Mouse (Mus musculus) Patski (cell line): Measurements from ENCODE around the gene Tap1. TPM values are rescaled to one million over a fixed set of nuclear protein-coding genes. Genes with fewer than 3 reads are reported as not detected.

ENCODE experiments used
- ATAC-seq: fragments of 100-300 bp; one replicate; pipeline ENCODE4 v1.8.0; 2021
- CTCF ChIA-PET: fragments of 350-600 bp; sonication (Branson Sonifier 250); formaldehyde crosslinking; loops from one replicate; lab custom pipeline; 2022; ENCODE audit warnings: inconsistent platforms; lab: Charles Lee
- POLR2A ChIA-PET: fragments of 350-600 bp; sonication (Branson Sonifier 250); formaldehyde crosslinking; loops from one replicate; lab custom pipeline; 2022; ENCODE audit warnings: antibody characterized with exemption, inconsistent platforms; lab: Charles Lee
- DNase-seq: peaks from one replicate; pipeline ENCODE4 v3.0.0-alpha.2; 2011; ENCODE audit warnings: low read depth, low spot score
- H3K27me3 ChIP-seq: fragments of 371-371 bp; one replicate; pipeline ENCODE4 v1.5.1; 2021
- CTCF ChIP-seq: fragments of 100-300 bp; IDR thresholded peaks from one replicate; pipeline ENCODE4 v1.5.1; 2021
- in situ Hi-C: fragments of 300-500 bp; cut with MboI; formaldehyde crosslinking; loops from 3 replicates; pipeline ENCODE4 v1.11.1; 2018; ENCODE audit warnings: low pct_unique_long_range_greater_than_20kb, mixed read lengths
- polyA plus RNA-seq: library from polyadenylated mRNA; unstranded; gene quantifications from one replicate; pipeline ENCODE4 v1.2.3, GENCODE M21; 2021

Gene Tap1
- polyA plus RNA-seq, 1 experiment from 2014 or later: 7.0 TPM

DNA sequence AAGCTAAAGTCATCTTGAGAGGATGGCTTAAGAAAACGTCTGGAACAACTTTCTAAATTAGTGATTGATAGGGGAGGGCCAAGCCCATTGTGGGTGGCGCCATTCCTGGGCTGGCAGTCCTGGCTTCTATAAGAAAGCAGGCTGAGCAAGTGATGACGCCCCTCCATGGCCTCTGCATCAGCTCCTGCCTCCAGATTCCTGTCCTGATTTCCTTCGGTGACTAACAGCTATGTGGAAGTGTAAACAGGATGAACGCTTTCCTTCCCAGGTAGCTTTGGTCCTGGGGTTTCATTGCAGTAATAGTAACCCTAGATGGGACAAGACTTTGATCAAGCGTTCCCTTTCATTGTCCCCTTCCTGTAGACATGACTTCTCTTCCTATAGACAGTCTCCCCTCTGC, 8.3 kb upstream of the Tap1 start:
- ATAC-seq (no peak), DNase-seq (no peak)
- POLR2A ChIA-PET: no interaction called here
- H3K27me3 ChIP-seq: peaks cover 9% of the 10 kb centered on the region
- no peak for TF ChIP-seq CTCF
- in situ Hi-C loops: loop anchor here (5.0 kb wide), 1 partner anchor 68 kb away; no protein-coding TSS in a partner anchor
- CTCF ChIA-PET: interaction anchor here (1.9 kb wide), 1 partner anchor 9 kb away, joined by 5 read pairs; no protein-coding TSS in a partner anchor

DNA sequence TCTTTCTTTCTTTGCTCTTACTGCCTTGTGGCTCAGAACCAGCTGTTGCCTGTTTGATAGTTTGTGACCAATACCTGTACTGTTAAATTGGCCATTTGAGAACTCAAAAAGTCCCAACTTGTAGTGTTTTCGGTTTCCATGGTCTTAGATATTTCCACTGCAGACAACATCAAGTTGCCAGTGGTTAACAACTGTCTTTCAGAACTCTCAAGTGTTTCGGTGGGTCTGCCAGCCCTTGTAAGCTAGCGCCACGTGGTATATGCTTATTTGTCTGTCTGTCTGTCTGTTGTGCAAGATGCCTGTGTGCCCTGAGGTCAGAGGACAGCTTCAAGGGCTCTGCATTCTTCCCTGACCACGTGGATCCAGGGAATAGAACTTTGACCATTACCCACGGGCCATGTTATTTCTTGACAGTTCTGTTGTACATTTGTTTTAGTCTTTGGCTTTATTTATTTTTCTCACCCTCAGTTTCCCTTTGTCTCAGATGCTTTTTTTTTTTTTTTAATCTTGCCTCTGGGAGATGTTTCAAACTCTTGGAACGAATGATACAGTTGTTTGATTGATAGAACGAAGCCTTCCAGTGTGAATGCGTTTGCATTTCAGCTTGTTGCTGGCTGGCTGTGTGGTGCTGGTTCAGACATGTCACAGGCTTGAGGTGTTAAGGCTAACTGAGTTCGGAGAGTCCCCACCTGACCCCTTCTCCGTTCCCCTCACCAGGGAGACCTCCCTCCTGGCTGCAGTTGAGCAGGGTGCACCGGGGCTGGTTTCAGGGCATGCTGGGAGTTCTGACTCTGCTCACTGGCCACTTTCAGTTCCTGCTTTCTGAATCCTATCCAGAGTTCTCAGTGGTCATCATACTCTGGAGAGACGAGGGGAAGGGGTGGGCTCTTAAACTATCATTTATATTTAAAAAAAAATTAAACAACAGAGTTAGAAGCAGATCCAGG, 7.2 kb upstream of the Tap1 start:
- TF ChIP-seq CTCF: no peak

DNA sequence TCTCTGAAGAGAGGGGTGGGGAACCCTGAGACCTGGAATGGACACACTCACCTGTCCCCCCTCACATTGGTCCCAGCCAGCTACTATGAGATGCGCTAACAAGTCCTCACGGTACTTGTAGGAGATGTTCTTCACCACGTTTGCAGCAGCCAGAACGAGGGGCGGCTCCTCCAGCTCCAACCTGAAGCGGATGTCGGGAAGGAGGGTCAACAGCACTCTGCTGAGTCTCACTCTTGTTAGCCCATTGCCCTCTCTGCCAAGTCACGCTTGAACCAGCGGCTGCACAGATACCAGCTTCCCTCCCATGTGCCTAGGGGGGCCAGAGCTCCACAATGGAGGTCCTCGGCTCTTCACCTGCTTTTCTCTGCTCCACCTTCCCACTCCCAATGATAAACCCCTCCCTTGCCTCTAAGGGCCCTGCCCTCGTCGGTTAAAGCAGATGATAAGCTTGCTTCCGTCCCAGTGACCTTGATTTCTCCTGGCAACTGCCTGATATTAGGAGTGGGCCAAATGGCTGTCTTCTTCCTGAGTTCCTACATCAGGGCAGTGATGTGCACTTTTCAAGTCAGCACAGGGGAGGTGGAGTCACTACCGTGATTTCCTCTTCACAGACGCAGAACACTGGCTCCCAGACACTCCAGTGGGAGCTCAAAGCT, 3.7 kb upstream of the Tap1 start:
- POLR2A ChIA-PET: no interaction called here
- no peak for DNase-seq
- in situ Hi-C loops: no loop called here
- ATAC-seq: no peak
- H3K27me3 ChIP-seq: peaks cover 10% of the 10 kb centered on the region
- CTCF ChIA-PET: interaction anchor here (1.1 to 1.2 kb wide), 2 partner anchors 48 to 51 kb away, joined by 3 read pairs; no protein-coding TSS in a partner anchor
- no peak for TF ChIP-seq CTCF

More for the DNA sequence above, 7.2 kb upstream of the Tap1 start:
- CTCF ChIA-PET: interaction anchor here (1.9 kb wide), 1 partner anchor 10 kb away, joined by 5 read pairs; no protein-coding TSS in a partner anchor
- ATAC-seq (no peak), DNase-seq (no peak)
- peaks cover 6% of the 10 kb centered on the region for H3K27me3 ChIP-seq
- in situ Hi-C loops: loop anchor here (5.0 kb wide), 1 partner anchor 67 kb away; no protein-coding TSS in a partner anchor
- POLR2A ChIA-PET: no interaction called here

DNA sequence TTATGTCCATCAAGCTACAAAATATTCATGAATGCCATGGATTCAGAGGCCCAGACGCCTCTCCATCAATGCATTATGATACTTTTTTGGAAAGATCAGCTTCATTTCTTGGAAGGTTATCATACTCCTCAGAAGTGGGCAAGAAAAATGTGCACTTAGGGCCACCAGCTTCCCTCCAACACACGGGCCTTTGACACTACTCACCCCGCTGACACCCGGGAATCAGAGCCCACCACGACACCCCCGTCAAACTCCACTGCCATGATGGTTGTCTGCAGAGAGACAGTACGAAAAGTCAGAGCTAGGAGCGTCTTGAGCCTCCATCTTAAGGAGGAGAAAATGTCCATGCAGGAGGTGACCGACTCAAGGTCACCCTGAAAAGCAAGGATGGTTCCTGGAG, 1.8 kb upstream of the Tap1 start:
- POLR2A ChIA-PET: no interaction called here
- DNase-seq (no peak), ATAC-seq (no peak)
- TF ChIP-seq CTCF: no peak
- in situ Hi-C loops: no loop called here
- peaks cover 4% of the 10 kb centered on the region for H3K27me3 ChIP-seq
- CTCF ChIA-PET: interaction anchor here (1.2 kb wide), 1 partner anchor 15 kb away, joined by 3 read pairs; no protein-coding TSS in a partner anchor

DNA sequence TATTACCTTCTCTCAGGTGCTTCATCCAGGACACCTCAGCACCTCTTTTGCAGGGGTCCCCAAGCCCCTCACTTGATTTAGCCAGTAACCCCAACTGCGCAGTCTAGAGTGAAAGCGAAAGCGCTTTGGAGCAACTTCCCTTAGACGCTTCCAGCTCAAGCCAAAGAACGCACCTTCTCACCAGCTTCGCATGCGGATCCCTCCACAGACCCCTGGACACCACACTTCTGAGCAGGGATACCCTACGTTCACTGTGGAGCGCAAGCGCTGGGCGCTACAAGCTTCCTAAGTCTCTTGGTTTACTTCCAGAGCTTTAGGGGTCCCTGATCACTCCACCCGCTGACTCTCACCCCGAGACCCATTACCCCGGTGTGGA, 480 bp upstream of the Tap1 start:
- in situ Hi-C loops: no loop called here
- DNase-seq (no peak), ATAC-seq (no peak)
- no peak for TF ChIP-seq CTCF
- peaks cover 4% of the 10 kb centered on the region for H3K27me3 ChIP-seq
- ChIA-PET CTCF (interaction anchor here (1.0 kb wide), 1 partner anchor 18 kb away, joined by 3 read pairs; no protein-coding TSS in a partner anchor), POLR2A (interaction anchor here (0.6 kb wide), 1 partner anchor 18 kb away, joined by 3 read pairs; no protein-coding TSS in a partner anchor)

DNA sequence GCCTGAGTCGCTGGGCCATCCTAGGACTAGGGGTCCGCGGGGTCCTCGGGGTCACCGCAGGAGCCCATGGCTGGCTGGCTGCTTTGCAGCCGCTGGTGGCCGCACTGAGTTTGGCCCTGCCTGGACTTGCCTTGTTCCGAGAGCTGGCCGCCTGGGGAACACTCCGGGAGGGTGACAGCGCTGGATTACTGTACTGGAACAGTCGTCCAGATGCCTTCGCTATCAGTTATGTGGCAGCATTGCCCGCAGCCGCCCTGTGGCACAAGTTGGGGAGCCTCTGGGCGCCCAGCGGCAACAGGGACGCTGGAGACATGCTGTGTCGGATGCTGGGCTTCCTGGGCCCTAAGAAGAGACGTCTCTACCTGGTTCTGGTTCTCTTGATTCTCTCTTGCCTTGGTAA, 657 bp downstream of the Tap1 start:
- in situ Hi-C loops: no loop called here
- no peak for TF ChIP-seq CTCF
- DNase-seq (no peak), ATAC-seq (peak; percentile 17)
- peaks cover 4% of the 10 kb centered on the region for H3K27me3 ChIP-seq
- ChIA-PET POLR2A (no interaction called here), CTCF (no interaction called here)

DNA sequence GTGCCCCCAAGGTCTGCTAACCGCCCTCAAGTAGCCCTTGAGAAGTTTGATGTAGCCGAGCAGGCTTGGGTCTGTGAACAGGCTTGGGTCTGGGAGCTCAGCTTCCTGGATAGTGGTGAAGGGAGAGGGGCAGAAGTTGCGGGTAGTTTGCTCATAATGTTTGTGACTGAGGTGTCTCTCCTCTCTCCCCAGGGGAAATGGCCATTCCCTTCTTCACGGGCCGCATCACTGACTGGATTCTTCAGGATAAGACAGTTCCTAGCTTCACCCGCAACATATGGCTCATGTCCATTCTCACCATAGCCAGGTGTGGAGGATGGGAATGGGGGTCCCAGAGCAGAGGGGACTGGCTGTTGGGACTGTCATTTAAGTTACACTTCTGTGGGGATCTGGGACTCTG, 1.6 kb downstream of the Tap1 start:
- no peak for DNase-seq

DNA sequence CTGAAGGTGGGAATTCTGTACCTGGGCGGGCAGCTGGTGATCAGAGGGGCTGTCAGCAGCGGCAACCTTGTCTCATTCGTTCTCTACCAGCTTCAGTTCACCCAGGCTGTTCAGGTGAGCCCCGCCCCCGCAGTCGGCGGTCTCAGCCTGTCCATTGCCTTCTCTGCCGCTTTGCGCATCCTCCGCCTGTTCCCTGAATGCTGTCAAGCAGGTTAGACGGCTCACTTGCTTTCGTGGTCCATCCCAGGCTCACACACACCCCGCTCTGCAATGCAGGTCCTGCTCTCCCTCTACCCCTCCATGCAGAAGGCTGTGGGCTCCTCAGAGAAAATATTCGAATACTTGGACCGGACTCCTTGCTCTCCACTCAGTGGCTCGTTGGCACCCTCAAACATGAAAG, 5.5 kb downstream of the Tap1 start:
- in situ Hi-C loops: no loop called here
- no peak for ATAC-seq
- no peaks in the 10 kb centered on the region for H3K27me3 ChIP-seq
- no peak for TF ChIP-seq CTCF
- ChIA-PET POLR2A (no interaction called here), CTCF (interaction anchor here (1.3 kb wide), 1 partner anchor 12 kb away, joined by 3 read pairs; no protein-coding TSS in a partner anchor)
- no peak for DNase-seq

More for the DNA sequence above, 1.6 kb downstream of the Tap1 start:
- ATAC-seq: no peak
- POLR2A ChIA-PET: no interaction called here
- CTCF ChIA-PET: no interaction called here
- in situ Hi-C loops: no loop called here
- no peak for TF ChIP-seq CTCF
- H3K27me3 ChIP-seq: peaks cover 4% of the 10 kb centered on the region

DNA sequence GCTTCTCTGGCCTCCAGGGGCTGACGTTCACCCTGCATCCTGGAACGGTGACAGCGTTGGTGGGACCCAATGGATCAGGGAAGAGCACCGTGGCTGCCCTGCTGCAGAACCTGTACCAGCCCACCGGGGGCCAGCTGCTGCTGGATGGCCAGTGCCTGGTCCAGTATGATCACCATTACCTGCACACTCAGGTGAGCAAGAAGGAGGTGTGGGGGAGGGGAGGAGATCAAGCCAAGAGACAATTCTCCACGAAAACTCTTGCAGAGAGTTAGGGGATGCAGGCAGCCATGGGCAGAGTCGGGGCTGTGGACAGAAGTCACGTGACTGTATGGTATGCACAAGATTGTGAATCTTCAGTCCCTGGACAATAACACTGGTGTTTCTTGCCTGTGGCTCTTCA, 6.1 kb downstream of the Tap1 start:
- in situ Hi-C loops: no loop called here
- no peaks in the 10 kb centered on the region for H3K27me3 ChIP-seq
- DNase-seq: no peak
- CTCF ChIA-PET: interaction anchor here (1.3 kb wide), 1 partner anchor 11 kb away, joined by 3 read pairs; no protein-coding TSS in a partner anchor
- no peak for TF ChIP-seq CTCF
- POLR2A ChIA-PET: no interaction called here
- no peak for ATAC-seq

DNA sequence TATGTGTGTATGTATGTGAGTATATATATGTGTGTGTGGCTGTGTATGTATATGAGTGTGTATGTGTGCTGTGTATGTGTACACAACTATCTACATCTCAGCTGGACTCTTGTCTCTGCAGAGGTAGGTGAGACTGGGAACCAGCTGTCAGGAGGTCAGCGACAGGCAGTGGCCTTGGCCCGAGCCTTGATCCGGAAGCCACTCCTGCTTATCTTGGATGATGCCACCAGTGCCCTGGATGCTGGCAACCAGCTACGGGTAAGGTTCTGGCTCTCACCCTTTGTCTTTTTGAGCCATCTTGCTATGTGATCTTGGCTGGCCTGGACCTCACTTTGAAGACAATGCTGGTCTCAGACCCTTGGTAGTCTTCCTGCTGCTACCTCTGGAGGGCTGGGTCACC, 7.4 kb downstream of the Tap1 start:
- ATAC-seq (no peak), DNase-seq (no peak)
- in situ Hi-C loops: no loop called here
- no peak for TF ChIP-seq CTCF
- H3K27me3 ChIP-seq: no peaks in the 10 kb centered on the region
- CTCF ChIA-PET: interaction anchor here (0.8 kb wide), 1 partner anchor 24 kb away, joined by 3 read pairs; no protein-coding TSS in a partner anchor
- POLR2A ChIA-PET: no interaction called here

DNA sequence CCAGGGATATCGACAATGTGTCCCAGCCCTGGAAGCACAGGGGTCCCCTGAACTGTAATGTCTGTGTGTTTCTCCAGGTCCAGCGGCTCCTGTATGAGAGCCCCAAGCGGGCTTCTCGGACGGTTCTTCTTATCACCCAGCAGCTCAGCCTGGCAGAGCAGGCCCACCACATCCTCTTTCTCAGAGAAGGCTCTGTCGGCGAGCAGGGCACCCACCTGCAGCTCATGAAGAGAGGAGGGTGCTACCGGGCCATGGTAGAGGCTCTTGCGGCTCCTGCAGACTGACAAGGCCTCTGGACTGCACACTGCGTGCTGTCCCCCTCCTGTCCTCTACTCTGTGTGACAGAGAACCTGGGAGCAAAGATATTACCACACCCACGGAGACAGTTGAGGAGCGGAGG, 9.1 kb downstream of the Tap1 start:
- ChIA-PET CTCF (no interaction called here), POLR2A (no interaction called here)
- DNase-seq: no peak
- in situ Hi-C loops: no loop called here
- ATAC-seq: no peak
- no peak for TF ChIP-seq CTCF
- H3K27me3 ChIP-seq: no peaks in the 10 kb centered on the region
